Mouse (Mus musculus) G1E (cell line): ENCODE data around the gene Rhot1. TPM values are rescaled to one million over a fixed set of nuclear protein-coding genes. Genes with fewer than 3 reads are reported as not detected.

Experiments used
- ATAC-seq: 2 replicates; pipeline ENCODE4 v1.8.0; 2016; ENCODE audit warnings: mild to moderate bottlenecking; ENCODE audit not compliant: insufficient number of reproducible peaks, poor library complexity, low FRiP score, severe bottlenecking; ENCODE audit errors: extremely low read depth
- DNase-seq: peaks from one replicate; pipeline ENCODE4 v3.0.0; 2012; ENCODE audit warnings: low spot score
- H3K27me3 ChIP-seq: 2 replicates; pipeline ENCODE4 v1.6.1; 2012; ENCODE audit warnings: mild to moderate bottlenecking, low read length, inconsistent platforms; ENCODE audit not compliant: insufficient read depth
- H3K36me3 ChIP-seq: replicated peaks from 2 replicates; pipeline ENCODE3; 2012; ENCODE audit warnings: mild to moderate bottlenecking, inconsistent platforms
- H3K4me1 ChIP-seq: 2 replicates; pipeline ENCODE4 v1.6.1; 2012; ENCODE audit warnings: low read depth, low read length, inconsistent platforms, mixed read lengths; ENCODE audit not compliant: insufficient read depth
- H3K4me3 ChIP-seq: 2 replicates; pipeline ENCODE4 v1.5.1; 2012; ENCODE audit warnings: low read depth, mild to moderate bottlenecking, inconsistent platforms, low read length, moderate library complexity, mixed read lengths
- H3K9me3 ChIP-seq: replicated peaks from 2 replicates; pipeline ENCODE4 v1.6.1; 2012; ENCODE audit warnings: inconsistent platforms
- CTCF ChIP-seq: IDR thresholded peaks from 2 replicates; pipeline ENCODE4 v1.5.1; 2012; ENCODE audit warnings: low read depth, low read length, inconsistent platforms, mixed read lengths
- GATA1 ChIP-seq: IDR thresholded peaks from 2 replicates; pipeline ENCODE4 v1.6.1; 2012; ENCODE audit warnings: borderline replicate concordance, low read length, inconsistent platforms, mixed read lengths
- GATA2 ChIP-seq: IDR thresholded peaks from 2 replicates; pipeline ENCODE4 v1.6.1; 2012; ENCODE audit warnings: low read depth, low read length, inconsistent platforms, borderline replicate concordance
- POLR2AphosphoS5 ChIP-seq: IDR thresholded peaks from 2 replicates; pipeline ENCODE4 v1.6.1; 2012; ENCODE audit warnings: low read depth, low read length, inconsistent platforms; ENCODE audit not compliant: insufficient replicate concordance
- TAL1 ChIP-seq: conservative IDR thresholded peaks from 2 replicates; pipeline ENCODE4 v1.6.1; 2012; ENCODE audit warnings: low read depth, low read length, inconsistent platforms, mixed read lengths
- polyA plus RNA-seq: library from polyadenylated mRNA; stranded (reverse); fragments of >175 nt; gene quantifications from 2 replicates; pipeline ENCODE4 v1.2.3, GENCODE M21; 2012
- total RNA-seq, 2 experiments: library from RNA; stranded (forward) in 1 of 2; stranded (reverse) in 1 of 2; fragments of 200-1000 nt in 1 of 2; fragments of >200 nt in 1 of 2; fragmentation: Nextera tagmentation in 1 of 2; gene quantifications; 2 replicates each; pipeline ENCODE4 v1.2.3; 2014 to 2017

Rhot1 gene
- total and polyA plus RNA-seq, 3 experiments: 5.3 to 80.3 (median 64.8) TPM

GRCm38 (mm10) chr11:80193827-80194226, 15.0 kb upstream of the Rhot1 start:
- TF ChIP-seq CTCF (no peak), TAL1 (no peak), GATA1 (no peak), GATA2 (no peak)
- no peaks in the 10 kb centered on the region; the same call in 1 of the 2 replicates for H3K27me3 ChIP-seq
- ATAC-seq (no peak), DNase-seq (no peak)
- peaks cover 65% of the 10 kb centered on the region for H3K36me3 ChIP-seq
- peaks cover 3% of the 10 kb centered on the region; the same call in 1 of the 2 replicates for H3K4me1 ChIP-seq
- peaks cover 5% of the 10 kb centered on the region for H3K9me3 ChIP-seq
- H3K4me3 ChIP-seq: no peak overlapping the region

- TF ChIP-seq GATA2 (no peak), POLR2AphosphoS5 (no peak), GATA1 (no peak), TAL1 (no peak), CTCF (no peak)
- no peak for DNase-seq
- no peak for ATAC-seq
- Histone ChIP-seq H3K4me1 (peaks cover 3% of the 10 kb centered on the region; the same call in 1 of the 2 replicates), H3K36me3 (peaks cover 48% of the 10 kb centered on the region), H3K27me3 (no peaks in the 10 kb centered on the region; the same call in 1 of the 2 replicates), H3K4me3 (no peak overlapping the region), H3K9me3 (peaks cover 5% of the 10 kb centered on the region)
Observed at GRCm38 (mm10) chr11:80196351-80196750, 12.5 kb upstream of the Rhot1 start.

GRCm38 (mm10) chr11:80199316-80199715, 9.5 kb upstream of the Rhot1 start:
- peaks cover 29% of the 10 kb centered on the region for H3K36me3 ChIP-seq
- no peak for DNase-seq
- peaks cover 3% of the 10 kb centered on the region; the same call in 1 of the 2 replicates for H3K4me1 ChIP-seq
- TF ChIP-seq GATA1 (no peak), CTCF (no peak), GATA2 (no peak), TAL1 (no peak), POLR2AphosphoS5 (no peak)
- peaks cover 12% of the 10 kb centered on the region for H3K27me3 ChIP-seq
- peaks cover 4% of the 10 kb centered on the region for H3K9me3 ChIP-seq
- ATAC-seq: no peak
- no peak overlapping the region for H3K4me3 ChIP-seq

GRCm38 (mm10) chr11:80199773-80200172, 9.0 kb upstream of the Rhot1 start:
- H3K27me3 ChIP-seq: peaks cover 12% of the 10 kb centered on the region
- TF ChIP-seq GATA1 (no peak), POLR2AphosphoS5 (no peak), CTCF (no peak), GATA2 (no peak)
- peaks cover 3% of the 10 kb centered on the region; the same call in 1 of the 2 replicates for H3K4me1 ChIP-seq
- no peak for ATAC-seq
- H3K36me3 ChIP-seq: peaks cover 24% of the 10 kb centered on the region
- H3K9me3 ChIP-seq: no peaks in the 10 kb centered on the region; the same call in 1 of the 2 replicates
- no peak overlapping the region for H3K4me3 ChIP-seq
- DNase-seq: no peak

- ATAC-seq (no peak), DNase-seq (no peak)
- Histone ChIP-seq H3K4me3 (no peak overlapping the region), H3K36me3 (peaks cover 19% of the 10 kb centered on the region), H3K9me3 (no peaks in the 10 kb centered on the region; the same call in 1 of the 2 replicates), H3K27me3 (peaks cover 16% of the 10 kb centered on the region), H3K4me1 (peaks cover 3% of the 10 kb centered on the region; the same call in 1 of the 2 replicates)
- TF ChIP-seq GATA1 (no peak), GATA2 (no peak)
Observed at GRCm38 (mm10) chr11:80200326-80200725, 8.5 kb upstream of the Rhot1 start.

GRCm38 (mm10) chr11:80202296-80202695, 6.5 kb upstream of the Rhot1 start:
- DNase-seq (no peak), ATAC-seq (no peak)
- Histone ChIP-seq H3K27me3 (peaks cover 18% of the 10 kb centered on the region), H3K36me3 (peaks cover 14% of the 10 kb centered on the region), H3K4me3 (no peak overlapping the region), H3K4me1 (no peaks in the 10 kb centered on the region), H3K9me3 (no peaks in the 10 kb centered on the region)
- no peak for TF ChIP-seq GATA1
- no peak for TF ChIP-seq GATA2
- TF ChIP-seq CTCF: no peak
- TF ChIP-seq TAL1: no peak
- no peak for TF ChIP-seq POLR2AphosphoS5

- Histone ChIP-seq H3K36me3 (peaks cover 4% of the 10 kb centered on the region), H3K4me1 (peaks cover 5% of the 10 kb centered on the region), H3K27me3 (peaks cover 18% of the 10 kb centered on the region), H3K9me3 (no peaks in the 10 kb centered on the region), H3K4me3 (no peak overlapping the region)
- ATAC-seq (no peak), DNase-seq (no peak)
- TF ChIP-seq GATA1 (no peak), GATA2 (no peak), POLR2AphosphoS5 (no peak), TAL1 (no peak), CTCF (no peak)
Observed at GRCm38 (mm10) chr11:80204037-80204436, 4.8 kb upstream of the Rhot1 start.
